Mouse (Mus musculus) kidney, adult 11 months (tissue): ENCODE results near the gene Fam189a2.

ENCODE experiments used
- DNase-seq: peaks from one replicate; pipeline ENCODE4 v3.0.0; 2022

The Fam189a2 gene

GRCm38 (mm10) chr19:24024667-24025066, 6.2 kb downstream of the Fam189a2 start:
- DNase-seq: no peak

DNA sequence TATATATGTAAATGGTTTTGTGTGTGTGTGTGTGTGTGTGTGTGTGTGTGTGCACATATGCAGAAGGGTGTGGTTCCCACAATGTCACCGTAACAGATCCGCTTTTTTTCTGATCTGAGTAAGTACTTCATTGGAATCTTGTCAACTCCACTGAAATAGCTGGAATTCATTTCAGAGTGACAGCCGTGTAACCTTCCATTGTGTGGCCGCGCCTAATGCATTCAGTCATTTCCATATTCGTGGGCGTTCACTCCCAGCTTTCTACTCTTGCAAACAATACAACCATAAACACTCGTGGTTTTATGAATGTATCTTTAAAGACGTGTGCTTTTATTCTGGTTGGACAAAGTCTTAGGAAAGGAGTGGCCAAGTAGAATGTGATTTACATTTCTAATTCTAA, 6.7 kb downstream of the Fam189a2 start:
- no peak for DNase-seq

GRCm38 (mm10) chr19:24023351-24023750, 7.5 kb downstream of the Fam189a2 start:
- DNase-seq: no peak

DNA sequence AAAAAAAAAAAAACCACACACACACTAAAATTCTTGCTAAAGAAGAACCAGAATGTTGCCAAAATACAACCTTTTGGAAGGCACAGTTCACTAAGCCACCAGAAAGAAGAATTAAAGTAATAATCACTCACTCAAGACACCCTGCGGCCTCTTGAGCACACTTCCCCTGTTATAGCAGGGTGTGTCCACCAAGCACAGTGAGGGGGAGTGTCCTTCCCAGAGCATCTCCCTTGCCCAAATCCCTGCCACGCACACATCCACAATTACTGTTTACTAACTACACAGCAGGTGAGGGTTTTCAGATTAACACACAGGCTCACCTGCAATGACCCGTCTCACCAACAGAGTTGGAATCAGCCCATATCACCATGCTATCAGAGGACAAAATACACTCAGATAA, 8.0 kb downstream of the Fam189a2 start:
- DNase-seq: no peak

DNA sequence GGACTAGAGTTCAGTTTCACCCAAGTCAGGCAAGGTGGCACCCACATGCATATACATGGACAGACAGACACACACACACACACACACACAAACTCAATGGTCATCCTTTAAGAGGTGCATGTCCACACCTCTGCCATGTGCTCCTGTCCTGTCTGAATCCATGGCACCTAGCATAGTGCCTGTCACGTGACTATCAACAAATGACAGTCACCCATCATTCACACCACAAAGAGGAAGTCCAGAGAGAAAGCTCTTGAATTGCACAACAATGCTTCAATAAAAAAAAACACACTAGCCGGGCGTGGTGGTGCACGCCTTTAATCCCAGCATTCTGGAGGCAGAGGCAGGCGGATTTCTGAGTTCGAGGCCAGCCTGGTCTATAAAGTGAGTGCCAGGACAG, 8.5 kb downstream of the Fam189a2 start:
- no peak for DNase-seq

DNA sequence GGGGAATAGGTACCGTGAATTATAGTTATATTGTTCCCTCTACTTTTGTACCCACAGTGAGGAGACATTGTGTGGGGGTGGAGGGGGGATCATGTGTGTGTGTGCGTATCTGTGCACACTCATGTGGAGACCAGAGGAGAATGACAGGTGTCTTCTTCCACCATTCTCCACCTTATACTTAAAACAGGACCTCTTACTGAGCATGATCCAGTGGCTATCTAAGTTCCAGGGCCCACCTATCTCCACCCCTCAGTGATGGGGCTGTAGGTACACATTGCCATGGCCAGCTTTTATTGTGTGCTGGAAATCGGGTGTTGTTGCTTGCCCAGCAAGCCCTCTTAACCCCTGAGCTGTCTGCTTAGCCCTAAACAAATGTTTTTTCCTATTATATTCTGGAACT, 10.1 kb downstream of the Fam189a2 start:
- DNase-seq: no peak

- DNase-seq: no peak
These were observed 11.2 kb downstream of the Fam189a2 start for GRCm38 (mm10) chr19:24019609-24020008.

GRCm38 (mm10) chr19:24018396-24018795, 12.4 kb downstream of the Fam189a2 start:
- DNase-seq: no peak

GRCm38 (mm10) chr19:24017892-24018291, 12.9 kb downstream of the Fam189a2 start:
- DNase-seq: no peak

DNA sequence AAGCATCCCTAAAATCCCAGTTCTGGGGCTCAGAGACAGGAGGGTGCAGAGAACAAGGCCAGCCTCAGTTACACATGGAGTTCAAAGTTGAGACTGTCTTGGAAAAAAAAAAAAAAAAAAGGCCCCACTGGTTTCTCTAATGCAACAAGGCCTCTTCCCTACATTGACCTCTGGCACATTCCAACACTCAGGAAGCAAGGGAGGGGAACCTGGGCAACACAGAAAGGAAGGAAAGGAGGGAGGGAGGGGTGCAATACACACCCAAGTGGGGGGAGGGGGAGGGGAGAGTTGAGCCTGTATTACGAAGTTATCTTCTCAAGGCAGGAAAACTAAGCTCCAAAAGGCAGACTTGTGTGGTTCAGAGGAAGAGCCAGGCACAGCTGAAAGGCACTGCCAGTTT, 13.4 kb downstream of the Fam189a2 start:
- peak; percentile 57 for DNase-seq

DNA sequence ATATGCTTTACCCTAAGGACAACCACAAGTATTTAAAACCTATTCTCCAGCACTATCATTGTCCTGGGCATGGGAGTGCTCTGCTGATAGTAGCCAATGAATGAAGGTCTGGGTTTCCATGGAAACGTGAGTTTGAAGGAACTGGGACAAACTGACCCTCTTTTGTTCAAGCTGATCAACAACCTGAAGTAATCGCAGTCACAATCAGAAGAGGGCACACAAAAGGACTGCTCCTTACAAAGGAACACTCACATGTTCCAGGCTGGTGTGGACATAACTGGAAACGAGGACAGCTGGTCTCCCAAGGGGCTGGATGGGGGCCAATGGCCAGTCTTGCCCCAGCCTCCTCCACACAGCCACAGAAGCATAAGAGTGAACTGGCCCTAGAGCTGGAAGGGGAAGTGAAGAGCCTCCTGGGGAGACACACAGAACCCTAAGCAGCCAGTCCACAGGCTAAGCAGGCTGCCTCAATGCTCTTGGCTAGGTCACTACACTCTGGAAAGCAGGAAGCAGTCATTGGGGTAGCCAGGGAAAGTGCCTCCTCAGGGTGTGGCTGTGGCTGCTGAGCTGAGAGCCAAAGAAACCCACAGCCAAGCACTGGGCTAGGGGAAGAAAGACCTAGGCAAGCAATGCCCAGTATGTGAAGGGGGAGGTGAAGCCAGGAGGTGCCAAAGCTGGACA, 14.0 kb downstream of the Fam189a2 start:
- peak; percentile 52 for DNase-seq

GRCm38 (mm10) chr19:24013241-24013640, 17.6 kb downstream of the Fam189a2 start:
- DNase-seq: no peak

- no peak for DNase-seq
These were observed 18.3 kb downstream of the Fam189a2 start for GRCm38 (mm10) chr19:24012479-24012878.

GRCm38 (mm10) chr19:24007638-24008360, 23.0 kb downstream of the Fam189a2 start:
- DNase-seq: peak; percentile 53

DNA sequence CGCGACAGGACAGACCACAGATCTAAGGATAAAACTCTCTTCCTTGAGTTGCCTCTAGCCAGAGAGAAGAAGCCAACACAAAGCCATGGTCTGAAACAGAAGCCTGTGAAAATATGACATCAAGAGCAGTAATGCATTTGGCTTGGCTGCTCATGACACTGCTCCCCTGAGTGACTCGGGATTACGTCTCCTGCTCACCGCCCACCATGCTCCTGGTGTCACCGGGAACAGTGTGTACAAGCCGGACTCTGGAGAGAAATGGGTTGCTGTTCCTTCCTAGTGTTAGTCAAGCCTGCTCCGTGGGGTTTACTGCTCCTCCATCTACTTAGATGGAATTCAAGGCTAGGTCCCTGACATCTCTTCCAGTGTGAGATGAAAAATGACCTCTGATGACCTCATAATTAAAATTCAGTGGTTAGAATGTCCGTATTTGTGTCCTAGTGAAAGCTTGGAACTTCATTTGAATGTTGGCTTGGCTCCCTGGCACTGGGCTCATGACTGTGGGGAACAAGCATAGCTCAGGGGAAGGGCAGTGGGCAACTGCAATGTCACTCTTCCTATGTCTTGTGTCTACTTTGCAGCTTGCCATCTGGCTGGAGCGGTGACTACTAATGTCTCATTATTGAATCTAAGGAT, 23.7 kb downstream of the Fam189a2 start:
- peak; percentile 53 for DNase-seq

DNA sequence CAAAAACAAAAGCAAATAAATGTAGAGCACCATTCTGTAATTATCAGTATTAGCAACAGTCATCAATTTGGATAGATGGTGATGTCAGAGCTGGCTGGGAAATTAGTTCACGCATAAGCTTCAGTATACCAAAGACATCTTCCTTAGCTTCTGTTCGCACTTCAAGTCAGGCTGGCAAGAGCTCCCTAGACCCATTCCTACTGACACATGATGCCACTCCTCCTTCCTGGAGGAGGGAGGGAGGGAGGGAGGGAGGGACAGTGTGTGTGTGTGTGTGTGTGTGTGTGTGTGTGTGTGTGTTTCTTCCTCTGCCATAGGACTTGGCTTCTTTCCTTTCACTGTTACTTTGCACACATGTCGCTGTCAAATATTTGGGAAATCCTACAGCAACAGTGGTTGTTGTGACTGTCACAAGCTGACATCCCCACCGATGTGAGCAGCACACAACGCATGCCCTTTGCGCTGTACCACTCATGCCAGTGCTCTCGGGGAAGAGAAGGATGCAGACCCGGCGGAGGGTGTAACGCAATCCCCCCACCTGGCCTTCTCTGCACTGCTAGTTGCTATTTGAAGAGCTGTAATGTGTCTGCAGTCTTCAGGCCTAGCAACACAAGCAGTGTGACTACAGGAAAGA, 34.9 kb downstream of the Fam189a2 start:
- DNase-seq: no peak

- DNase-seq: no peak
These were observed 42.7 kb downstream of the Fam189a2 start for GRCm38 (mm10) chr19:23988166-23988565.

DNA sequence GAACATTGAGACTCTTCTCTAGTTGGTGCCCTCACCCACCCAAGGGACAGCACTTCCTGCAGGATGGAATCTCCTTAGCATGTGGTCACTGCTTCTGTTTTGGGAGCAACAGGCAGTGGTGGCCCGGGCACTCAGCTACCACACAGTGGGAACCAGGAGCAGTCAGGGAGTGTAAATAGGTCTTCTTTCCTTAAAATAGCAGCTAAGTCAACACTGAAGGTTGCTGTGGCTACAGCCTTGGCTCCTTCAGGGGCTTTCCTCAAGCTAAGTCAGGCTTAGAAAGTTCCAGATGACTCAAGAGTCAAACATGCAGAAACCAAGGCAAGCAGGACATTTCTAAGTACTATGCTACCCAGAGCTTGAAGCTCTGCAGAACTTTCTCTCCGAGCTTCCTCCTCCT, 43.5 kb downstream of the Fam189a2 start:
- no peak for DNase-seq

- no peak for DNase-seq
These were observed 46.6 kb downstream of the Fam189a2 start for GRCm38 (mm10) chr19:23984186-23984585.

DNA sequence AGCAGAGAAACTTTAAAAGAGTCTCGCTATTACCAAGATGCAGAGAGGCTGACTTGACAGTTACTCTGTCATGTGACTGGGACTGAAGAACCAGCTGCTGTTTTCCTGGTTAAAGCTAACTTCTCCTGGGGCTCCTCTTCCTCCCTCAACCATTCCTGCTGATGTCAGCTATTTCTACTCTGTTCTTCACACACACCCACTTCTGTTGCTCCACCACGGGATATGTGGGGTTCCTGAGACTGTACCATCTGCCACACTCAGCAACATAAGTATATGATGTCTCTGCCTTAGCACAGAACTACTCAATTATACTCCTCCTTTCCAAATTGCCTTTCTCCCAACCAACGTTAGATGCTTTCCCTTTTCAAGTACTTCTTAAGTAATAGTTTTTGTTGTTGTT, 50.2 kb downstream of the Fam189a2 start:
- no peak for DNase-seq

DNA sequence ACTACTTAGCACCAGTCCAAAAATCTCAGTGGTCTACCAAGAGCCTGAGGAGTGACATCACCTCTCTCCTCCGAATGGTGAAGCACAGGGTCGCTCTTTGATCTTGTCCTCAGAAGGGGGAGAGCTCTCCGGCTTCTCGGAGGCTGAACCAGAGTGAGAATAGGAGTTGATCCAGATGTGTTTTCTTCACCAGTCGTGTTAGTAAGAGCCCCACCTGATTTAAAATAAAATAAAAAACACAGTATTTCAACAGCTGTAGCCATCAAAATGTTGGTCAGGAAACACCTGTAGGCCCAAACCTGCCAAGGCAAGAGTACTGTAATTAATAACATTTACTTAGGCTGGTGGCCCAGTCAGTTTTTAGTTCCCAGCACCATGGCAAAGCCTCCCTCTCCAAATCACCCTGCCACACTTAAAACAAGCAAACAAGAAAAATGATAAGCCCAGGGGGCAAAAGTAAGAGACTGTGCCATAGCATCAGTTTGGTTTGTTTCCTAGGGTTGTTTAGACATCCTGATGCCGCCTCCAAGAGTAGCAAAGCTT, 52.8 kb downstream of the Fam189a2 start:
- DNase-seq: no peak

- DNase-seq: peak; percentile 61
These were observed 57.8 kb downstream of the Fam189a2 start for GRCm38 (mm10) chr19:23972881-23973649.

DNA sequence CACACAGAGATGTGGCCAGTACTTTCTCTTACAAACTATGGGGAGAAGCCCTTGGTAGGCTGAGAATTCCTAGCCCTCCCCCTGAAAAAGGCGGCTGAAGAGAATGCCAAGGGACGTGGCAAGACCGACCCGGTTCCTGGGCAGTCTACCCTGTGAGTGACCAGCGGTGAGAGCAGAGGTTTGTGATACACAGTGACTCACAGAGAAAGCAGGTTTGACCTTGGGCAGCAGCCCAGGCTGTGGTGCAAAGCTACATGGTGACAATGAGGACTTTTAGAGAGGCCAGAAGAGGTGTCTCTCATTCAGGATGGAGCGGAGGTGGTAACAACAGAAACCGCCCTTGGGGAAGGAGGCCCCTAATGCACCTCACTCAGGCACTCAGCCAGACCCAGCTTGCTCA, 59.4 kb downstream of the Fam189a2 start:
- DNase-seq: no peak
